Mouse (Mus musculus) limb, embryonic 15.5 days (tissue): Measurements from ENCODE around the gene Cyp2t4. TPM values are rescaled to one million over a fixed set of nuclear protein-coding genes. Genes with fewer than 3 reads are reported as not detected.
A peak's percentile ranks its signal among the peaks of the same experiment; 100 is the strongest.

Source experiments
- ATAC-seq: fragments of 200-750 bp; cut with Nextera tagmentation; 2 replicates; pipeline ENCODE4 v1.8.0; 2017; ENCODE audit warnings: low read depth, moderate TSS enrichment; ENCODE audit not compliant: insufficient number of reproducible peaks, low FRiP score, low TSS enrichment
- H3K27ac ChIP-seq: fragments of 300-500 bp; sonication (generic); 2 replicates; pipeline ENCODE4 v1.5.1; 2015; ENCODE audit warnings: moderate library complexity, mild to moderate bottlenecking, inconsistent platforms
- H3K27me3 ChIP-seq: fragments of 300-500 bp; sonication (generic); 2 replicates; pipeline ENCODE4 v1.6.1; 2015; ENCODE audit warnings: inconsistent platforms
- H3K36me3 ChIP-seq: fragments of 300-500 bp; sonication (generic); 2 replicates; pipeline ENCODE4 v1.6.1; 2015; ENCODE audit warnings: inconsistent platforms
- H3K4me1 ChIP-seq: fragments of 300-500 bp; sonication (generic); 2 replicates; pipeline ENCODE4 v1.6.1; 2015; ENCODE audit warnings: inconsistent platforms
- H3K4me2 ChIP-seq: fragments of 300-500 bp; sonication (generic); 2 replicates; pipeline ENCODE4 v1.6.1; 2015; ENCODE audit warnings: mild to moderate bottlenecking, inconsistent platforms
- H3K4me3 ChIP-seq: fragments of 300-500 bp; sonication (generic); 2 replicates; pipeline ENCODE4 v1.5.1; 2015; ENCODE audit warnings: mild to moderate bottlenecking, inconsistent platforms
- H3K9ac ChIP-seq: fragments of 300-500 bp; sonication (generic); 2 replicates; pipeline ENCODE4 v1.6.1; 2015; ENCODE audit warnings: inconsistent platforms
- H3K9me3 ChIP-seq: fragments of 300-500 bp; sonication (generic); 2 replicates; pipeline ENCODE4 v1.6.1; 2016; ENCODE audit warnings: inconsistent platforms
- WGBS: fragments of 180-500 bp; shearing (Covaris S2); methylation state at CpG from one replicate; pipeline ENCODE4 v1.1.7; 2015; 5-methylcytosine and 5-hydroxymethylcytosine counted together
- polyA plus RNA-seq: library from polyadenylated mRNA; unstranded; fragments of >200 nt; fragmentation: Nextera tagmentation; extraction: Ambion mirVana; gene quantifications from 2 replicates; pipeline ENCODE4 v1.2.1, GENCODE M21; 2015

Gene Cyp2t4
- polyA plus RNA-seq, 1 experiment from 2014 or later = 0.09 TPM

DNA sequence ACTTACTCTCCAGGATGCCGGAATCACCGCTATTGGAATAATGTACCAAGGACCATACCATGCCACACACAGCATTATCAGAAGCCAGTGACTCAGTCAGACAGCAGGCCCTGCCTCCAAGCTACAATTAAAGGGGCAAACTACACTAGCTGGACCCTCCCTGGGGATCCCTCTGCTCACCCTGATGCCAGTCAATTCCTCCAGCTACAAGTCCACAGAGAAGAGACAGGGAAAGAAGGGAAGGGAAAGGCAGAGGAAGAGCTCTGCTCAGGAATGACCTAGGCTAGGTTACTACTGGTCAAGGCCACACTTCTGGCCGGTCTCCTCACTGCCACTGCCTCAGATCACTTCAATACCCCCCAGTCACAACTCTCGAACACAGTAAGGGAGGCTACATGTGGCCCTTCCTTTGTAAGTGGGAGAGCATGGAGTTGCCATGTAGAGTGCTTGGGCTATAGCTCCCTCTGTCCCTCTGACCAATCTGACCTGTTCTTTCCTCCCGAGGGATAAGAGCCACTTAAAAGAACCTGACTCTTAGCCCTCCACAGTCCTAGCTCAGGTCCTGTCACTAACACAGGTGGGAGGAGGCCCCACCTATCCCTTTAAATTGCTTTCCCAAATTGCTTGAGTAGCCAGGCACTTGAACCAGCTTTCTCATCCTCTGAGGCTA, 9.4 kb downstream of the Cyp2t4 start:
- Histone ChIP-seq H3K4me3 (no peak overlapping the region), H3K9ac (0 out of 2 replicates have a peak overlapping the region, but pooled peaks have one; percentile 26), H3K27me3 (no peaks in the 10 kb centered on the region), H3K4me2 (0 out of 2 replicates have a peak overlapping the region, but pooled peaks have one; percentile 12), H3K9me3 (no peaks in the 10 kb centered on the region), H3K4me1 (peaks cover 70% of the 10 kb centered on the region), H3K27ac (no peak overlapping the region), H3K36me3 (peaks cover 61% of the 10 kb centered on the region)
- WGBS = 80% methylated on average over 5 of the region's 5 CpGs
- no peak for ATAC-seq

DNA sequence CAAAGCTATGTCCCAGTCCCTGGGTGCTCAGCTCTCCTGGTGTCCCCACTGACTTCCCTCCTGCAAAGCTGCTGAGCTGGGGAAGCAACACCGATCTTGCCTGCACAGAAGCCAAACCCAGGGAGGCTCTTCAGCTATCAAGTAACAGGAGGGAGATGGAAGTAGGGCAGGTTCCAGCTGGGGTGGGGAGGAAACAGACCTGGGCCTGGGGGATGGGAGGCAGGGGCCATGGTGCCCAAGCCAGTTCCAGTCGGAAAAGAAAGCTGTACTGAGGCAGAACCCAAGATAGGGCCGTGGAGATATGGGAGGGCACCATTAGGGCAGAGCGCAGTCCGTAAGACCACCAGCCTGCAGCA, 9.9 kb downstream of the Cyp2t4 start:
- ATAC-seq = no peak
- H3K27ac ChIP-seq = no peak overlapping the region
- 73% methylated on average over 5 of the region's 5 CpGs for WGBS
- H3K27me3 ChIP-seq = no peaks in the 10 kb centered on the region
- H3K9ac ChIP-seq = 0 out of 2 replicates have a peak overlapping the region, but pooled peaks have one; percentile 26
- H3K4me3 ChIP-seq = no peak overlapping the region
- H3K36me3 ChIP-seq = peaks cover 56% of the 10 kb centered on the region
- peaks cover 71% of the 10 kb centered on the region for H3K4me1 ChIP-seq
- H3K4me2 ChIP-seq = 0 out of 2 replicates have a peak overlapping the region, but pooled peaks have one; percentile 12
- no peaks in the 10 kb centered on the region for H3K9me3 ChIP-seq

DNA sequence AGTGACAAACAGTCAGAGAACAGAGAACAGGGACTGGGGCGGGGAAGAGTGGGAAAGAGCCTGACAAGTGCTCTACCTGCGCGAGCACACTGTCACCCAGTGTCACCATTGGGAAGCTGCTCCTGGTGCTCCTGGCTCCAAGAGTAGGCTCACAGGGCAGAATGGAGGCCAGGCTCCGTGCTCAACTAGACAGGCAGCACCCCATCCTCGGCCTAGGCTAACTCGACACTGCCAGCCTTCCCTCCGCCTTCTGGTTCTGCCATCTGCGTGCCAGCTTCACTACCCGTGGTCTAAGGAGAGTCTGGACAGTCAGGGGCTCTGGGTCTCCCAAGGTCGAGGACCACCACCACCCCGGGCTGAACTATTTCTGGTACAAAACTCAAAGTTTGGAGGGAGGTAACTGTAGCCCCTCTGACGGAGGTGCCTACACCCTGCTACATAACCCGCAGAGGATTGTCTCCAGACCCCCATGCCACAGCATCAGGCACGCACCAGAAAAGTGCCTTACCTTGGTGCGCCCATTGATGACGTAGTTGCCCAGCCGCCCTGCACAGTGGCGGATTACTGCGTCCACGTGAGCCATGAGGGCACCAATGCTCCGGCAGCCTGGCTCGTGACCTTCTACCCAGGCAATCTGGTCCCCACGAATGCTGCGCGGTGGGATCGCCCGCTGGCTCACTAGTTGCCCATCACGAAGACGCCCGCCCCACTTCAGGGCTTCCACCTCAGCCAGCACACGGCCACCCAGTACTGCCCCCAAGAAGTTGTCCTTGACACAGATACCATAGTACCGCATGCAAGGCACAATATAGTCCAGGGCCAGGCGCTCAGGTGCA, 10.8 kb downstream of the Cyp2t4 start:
- WGBS = 81% methylated on average over 33 of the region's 33 CpGs
- Histone ChIP-seq H3K4me2 (peak overlapping the region; percentile 83), H3K4me3 (peak overlapping the region; percentile 77), H3K27ac (no peak overlapping the region), H3K9ac (peak overlapping the region; percentile 26; the same call in 1 of the 2 replicates), H3K4me1 (peaks cover 70% of the 10 kb centered on the region), H3K9me3 (no peaks in the 10 kb centered on the region), H3K36me3 (peaks cover 48% of the 10 kb centered on the region), H3K27me3 (no peaks in the 10 kb centered on the region)
- ATAC-seq = no peak

DNA sequence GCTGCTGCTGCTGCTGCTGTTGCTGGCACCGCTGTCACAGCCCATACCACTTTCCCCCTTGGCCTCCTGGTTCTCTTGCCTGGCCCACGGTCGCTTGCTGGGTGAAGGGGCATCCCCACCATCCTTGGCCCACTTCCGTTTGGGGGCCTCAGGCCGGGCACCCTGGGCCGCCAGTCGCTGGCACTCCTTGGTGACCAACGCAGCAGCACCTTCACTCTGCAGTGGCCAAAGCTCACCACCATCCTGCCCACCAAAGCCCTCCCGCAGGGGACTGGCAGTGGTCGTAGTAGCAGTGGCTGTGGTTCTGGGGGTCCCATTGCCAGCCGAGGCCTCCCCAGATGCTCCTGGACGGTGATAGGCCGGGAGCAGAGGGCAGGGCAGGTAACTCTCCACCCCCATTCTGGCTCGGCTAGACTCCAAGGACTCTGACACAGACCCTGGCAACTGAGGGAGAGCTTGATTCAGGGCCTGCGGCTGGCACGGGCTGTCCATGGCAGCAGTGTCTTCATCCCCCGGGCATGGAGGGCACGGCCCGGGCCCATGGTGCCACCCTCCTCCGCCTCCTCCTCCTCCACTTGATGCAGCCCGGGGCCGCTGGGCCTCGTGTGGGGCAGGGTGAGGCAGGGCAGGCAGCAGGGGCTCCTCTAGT, 11.6 kb downstream of the Cyp2t4 start:
- peak overlapping the region; percentile 83 for H3K4me2 ChIP-seq
- H3K9me3 ChIP-seq = no peaks in the 10 kb centered on the region
- ATAC-seq = no peak
- no peaks in the 10 kb centered on the region for H3K27me3 ChIP-seq
- no peak overlapping the region for H3K27ac ChIP-seq
- H3K4me3 ChIP-seq = peak overlapping the region; percentile 77
- 65% methylated on average over 23 of the region's 23 CpGs for WGBS
- peaks cover 62% of the 10 kb centered on the region for H3K4me1 ChIP-seq
- H3K36me3 ChIP-seq = peaks cover 44% of the 10 kb centered on the region
- H3K9ac ChIP-seq = peak overlapping the region; percentile 74

DNA sequence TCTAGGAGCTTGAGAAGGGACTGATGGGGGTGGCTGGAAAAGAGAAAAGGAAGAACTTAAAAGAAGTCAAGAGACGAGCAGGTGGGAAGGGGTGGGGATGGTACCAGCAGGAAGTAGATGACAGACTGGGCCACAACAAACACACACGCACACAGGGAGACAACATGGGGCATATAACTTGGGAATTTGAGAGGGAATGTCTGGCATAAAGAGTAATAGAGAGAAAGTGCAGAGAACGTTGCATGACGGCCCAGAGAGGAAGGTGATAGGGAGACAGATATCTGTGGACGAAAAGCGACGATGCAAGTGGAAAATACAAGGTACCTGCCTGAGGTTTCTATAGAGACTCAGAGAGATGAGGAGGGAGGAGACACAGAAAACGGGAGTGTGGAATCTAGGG, 12.2 kb downstream of the Cyp2t4 start:
- no peaks in the 10 kb centered on the region for H3K9me3 ChIP-seq
- peaks cover 44% of the 10 kb centered on the region for H3K36me3 ChIP-seq
- H3K27me3 ChIP-seq = no peaks in the 10 kb centered on the region
- peaks cover 57% of the 10 kb centered on the region for H3K4me1 ChIP-seq
- peak overlapping the region; percentile 74 for H3K9ac ChIP-seq
- peak overlapping the region; percentile 83 for H3K4me2 ChIP-seq
- WGBS = 2% methylated on average over 8 of the region's 8 CpGs
- ATAC-seq = no peak
- H3K27ac ChIP-seq = peak overlapping the region; percentile 98
- peak overlapping the region; percentile 77 for H3K4me3 ChIP-seq

DNA sequence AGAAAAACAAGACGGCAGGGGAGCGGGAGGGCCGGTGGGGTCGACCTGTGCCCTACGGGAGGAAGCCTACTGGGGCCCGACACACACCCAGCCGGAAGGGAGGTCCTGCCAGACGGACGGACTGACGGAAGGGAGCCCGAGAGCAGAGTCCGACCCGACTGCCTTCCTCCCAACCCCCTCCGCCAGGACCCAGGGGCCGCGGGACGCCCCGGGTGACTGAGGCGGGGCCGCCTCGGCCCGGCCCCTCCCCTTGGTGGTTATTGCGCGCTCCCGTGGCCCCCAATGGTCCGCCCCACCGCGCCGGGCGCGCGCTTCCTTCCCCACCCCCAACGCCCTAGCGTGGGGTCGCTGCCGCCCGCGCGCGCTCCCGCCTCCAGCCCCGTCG, 12.7 kb downstream of the Cyp2t4 start:
- peaks cover 54% of the 10 kb centered on the region for H3K4me1 ChIP-seq
- H3K27ac ChIP-seq = peak overlapping the region; percentile 98
- peak overlapping the region; percentile 83 for H3K4me2 ChIP-seq
- peak; percentile 72 for ATAC-seq
- H3K9me3 ChIP-seq = no peaks in the 10 kb centered on the region
- under 1% methylated on average over 36 of the region's 43 CpGs for WGBS
- peaks cover 43% of the 10 kb centered on the region for H3K36me3 ChIP-seq
- H3K4me3 ChIP-seq = peak overlapping the region; percentile 77
- peak overlapping the region; percentile 74 for H3K9ac ChIP-seq
- no peaks in the 10 kb centered on the region for H3K27me3 ChIP-seq

DNA sequence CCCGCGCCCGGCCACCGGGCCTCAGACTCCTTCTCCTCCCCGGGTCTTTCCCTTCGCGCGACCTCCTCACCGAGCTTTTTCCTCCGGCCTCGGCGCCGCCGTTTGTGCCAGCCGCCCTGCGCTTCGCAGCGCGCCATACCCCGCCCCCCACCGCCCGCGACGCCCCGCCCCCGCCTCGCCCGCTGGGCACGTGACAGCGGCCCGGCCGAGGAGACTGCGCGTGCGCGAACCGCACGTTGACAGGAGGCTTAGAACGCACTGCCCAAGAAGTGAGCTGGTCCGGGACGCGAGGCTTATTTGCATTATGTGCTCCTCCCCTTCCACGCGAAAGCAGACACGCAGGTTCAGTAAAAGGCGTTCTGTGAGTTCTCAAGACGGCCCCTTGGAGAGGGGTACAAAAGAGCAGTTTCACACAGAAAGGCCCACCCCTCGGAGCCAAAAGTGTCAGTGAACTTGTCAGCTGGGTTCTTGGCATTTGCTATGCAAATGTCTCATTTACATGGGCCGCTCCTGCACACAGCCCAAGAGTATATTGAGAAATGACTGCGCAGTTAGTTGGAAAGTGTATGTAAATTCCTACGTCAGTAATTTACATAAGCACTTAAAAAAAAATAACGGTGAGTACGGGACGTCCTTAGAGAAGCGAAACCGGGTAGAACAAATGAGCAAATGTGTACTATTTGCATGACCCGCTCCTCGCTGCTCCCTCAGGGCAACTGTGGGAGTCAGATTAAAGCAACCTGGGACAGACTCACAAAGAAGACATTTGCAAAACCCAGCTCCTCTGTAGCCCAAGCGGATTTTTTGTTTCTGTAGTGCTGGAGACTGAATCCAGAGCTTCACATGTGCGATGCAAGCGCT, 13.3 kb downstream of the Cyp2t4 start, which contains the start of gene Egln2:
Egln2 (minus strand) TSS at position 189 of the 861 bp plus-strand sequence.
- H3K4me3 ChIP-seq = peak within 1 kb of the TSS; percentile 77
- ATAC-seq = peak; percentile 82
- H3K4me2 ChIP-seq = peak within 1 kb of the TSS; percentile 83
- peak within 1 kb of the TSS; percentile 74 for H3K9ac ChIP-seq
- peaks cover 47% of the 10 kb centered on the region for H3K4me1 ChIP-seq
- no peaks in the 10 kb centered on the region for H3K27me3 ChIP-seq
- 1% methylated on average over 56 of the region's 61 CpGs for WGBS
- no peaks in the 10 kb centered on the region for H3K9me3 ChIP-seq
- peaks cover 43% of the 10 kb centered on the region for H3K36me3 ChIP-seq
- peak within 1 kb of the TSS; percentile 98 for H3K27ac ChIP-seq

DNA sequence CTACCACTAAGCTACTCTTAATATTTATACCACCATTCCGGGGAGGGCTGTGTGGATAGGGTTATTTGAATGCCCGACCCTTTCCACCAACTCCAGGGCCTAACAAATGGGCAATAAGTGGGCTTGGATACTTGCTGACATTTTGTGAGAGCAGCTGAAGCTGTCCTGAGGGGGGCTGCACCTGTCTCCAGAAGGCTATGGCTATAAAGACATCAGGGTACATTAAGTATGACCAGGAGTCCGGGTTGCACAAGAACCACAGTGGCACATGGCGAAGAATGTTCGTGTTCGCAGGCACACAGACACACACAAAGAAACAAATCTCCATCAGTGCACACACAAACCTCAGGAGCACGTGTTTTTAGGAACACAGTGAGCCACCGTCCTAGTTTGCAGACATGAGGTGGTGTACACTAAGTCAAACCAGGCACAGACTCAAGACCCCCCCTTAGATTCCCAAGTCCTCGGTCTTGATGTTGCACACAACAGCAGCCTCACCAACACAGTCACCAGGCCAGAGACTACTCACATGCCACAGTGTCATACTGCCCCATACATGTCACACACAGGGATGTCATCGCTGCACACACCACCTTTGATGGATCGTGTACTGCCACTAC, 14.1 kb downstream of the Cyp2t4 start:
- Histone ChIP-seq H3K27me3 (no peaks in the 10 kb centered on the region), H3K4me2 (peak overlapping the region; percentile 83), H3K9ac (peak overlapping the region; percentile 74; the same call in 1 of the 2 replicates), H3K4me3 (peak overlapping the region; percentile 77), H3K36me3 (peaks cover 44% of the 10 kb centered on the region), H3K4me1 (peaks cover 43% of the 10 kb centered on the region), H3K9me3 (no peaks in the 10 kb centered on the region), H3K27ac (peak overlapping the region; percentile 98)
- WGBS = 77% methylated on average over 11 of the region's 11 CpGs
- ATAC-seq = no peak

DNA sequence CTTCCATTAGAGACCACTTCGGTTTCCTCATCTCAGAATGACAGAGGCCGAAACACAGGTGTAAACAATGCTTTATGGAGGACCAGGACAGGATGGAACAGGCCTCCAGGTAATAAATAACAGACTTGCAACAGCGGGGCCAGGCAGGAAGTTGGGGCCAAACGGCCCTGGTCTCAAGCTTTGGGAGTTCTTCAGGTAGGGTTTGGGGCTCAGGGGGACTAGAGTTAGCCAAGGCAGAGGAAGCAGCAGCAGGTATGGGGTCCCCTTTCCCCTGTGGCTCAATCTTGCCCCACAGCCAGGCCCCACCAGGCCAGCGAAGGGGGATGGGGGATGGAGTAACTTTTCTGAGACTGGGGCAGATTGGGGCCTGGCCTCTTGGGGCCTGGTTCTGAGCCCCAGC, 14.9 kb downstream of the Cyp2t4 start:
- Histone ChIP-seq H3K9me3 (no peaks in the 10 kb centered on the region), H3K9ac (no peak overlapping the region), H3K36me3 (peaks cover 44% of the 10 kb centered on the region), H3K27ac (no peak overlapping the region), H3K4me1 (peaks cover 36% of the 10 kb centered on the region), H3K27me3 (no peaks in the 10 kb centered on the region), H3K4me3 (no peak overlapping the region), H3K4me2 (no peak overlapping the region)
- WGBS = 73% methylated on average over 5 of the region's 5 CpGs
- no peak for ATAC-seq

DNA sequence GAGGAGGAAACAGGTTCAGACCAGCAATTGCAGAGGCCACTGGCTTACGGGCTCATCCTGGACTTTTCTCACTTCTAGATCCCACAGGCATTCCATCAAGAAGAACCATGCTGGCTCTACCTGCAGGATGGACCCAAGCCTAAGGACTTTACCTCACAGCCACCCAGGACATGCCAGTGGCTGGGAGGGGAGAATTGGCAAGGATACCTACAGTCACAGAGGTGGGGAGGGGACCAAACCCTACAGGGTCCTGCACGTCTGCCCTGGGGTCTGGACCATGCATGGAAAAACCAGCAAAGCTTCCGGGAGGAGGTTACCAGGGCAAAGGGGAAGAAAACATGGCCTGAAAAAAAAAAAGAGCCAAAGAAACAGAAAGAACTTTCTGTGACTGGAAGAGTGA, 17.5 kb downstream of the Cyp2t4 start:
- H3K36me3 ChIP-seq = peaks cover 54% of the 10 kb centered on the region
- H3K27me3 ChIP-seq = no peaks in the 10 kb centered on the region
- no peak overlapping the region for H3K4me2 ChIP-seq
- no peak for ATAC-seq
- H3K9ac ChIP-seq = no peak overlapping the region
- peaks cover 12% of the 10 kb centered on the region for H3K4me1 ChIP-seq
- 85% methylated on average over 3 of the region's 3 CpGs for WGBS
- no peak overlapping the region for H3K27ac ChIP-seq
- H3K9me3 ChIP-seq = no peaks in the 10 kb centered on the region
- no peak overlapping the region for H3K4me3 ChIP-seq

DNA sequence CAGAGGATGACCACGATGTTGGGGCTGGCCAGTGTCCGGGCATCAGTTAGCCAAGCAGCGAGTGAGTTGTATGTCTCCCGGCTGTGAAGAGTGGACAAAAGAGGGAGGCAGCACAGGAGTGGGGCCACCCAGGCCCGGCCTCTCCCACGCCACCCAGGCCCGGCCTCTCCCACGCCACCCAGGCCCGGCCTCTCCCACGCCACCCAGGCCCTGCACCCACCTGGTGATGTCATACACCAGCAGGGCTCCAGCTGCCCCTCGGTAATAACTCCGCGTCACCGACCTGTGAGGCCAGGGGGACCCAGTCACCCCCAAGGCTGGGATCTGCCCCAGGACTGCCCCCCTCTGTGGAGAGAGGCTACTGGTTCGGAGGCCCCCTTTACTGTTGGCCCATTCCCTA, 21.0 kb downstream of the Cyp2t4 start:
- no peak overlapping the region for H3K9ac ChIP-seq
- peaks cover 4% of the 10 kb centered on the region for H3K4me1 ChIP-seq
- no peak overlapping the region for H3K27ac ChIP-seq
- WGBS = 96% methylated on average over 15 of the region's 15 CpGs
- H3K27me3 ChIP-seq = no peaks in the 10 kb centered on the region
- H3K9me3 ChIP-seq = no peaks in the 10 kb centered on the region
- ATAC-seq = no peak
- no peak overlapping the region for H3K4me3 ChIP-seq
- no peak overlapping the region for H3K4me2 ChIP-seq
- peaks cover 54% of the 10 kb centered on the region for H3K36me3 ChIP-seq
